Mouse (Mus musculus) MEL (cell line): ENCODE measurements around the gene Cox6a2. TPM values are rescaled to one million over a fixed set of nuclear protein-coding genes. Genes with fewer than 3 reads are reported as not detected.

Experiments used
- DNase-seq: peaks from one replicate; pipeline ENCODE4 v3.0.0; 2011; ENCODE audit warnings: low read depth, low spot score
- H3K27ac ChIP-seq: 2 replicates; pipeline ENCODE4 v1.5.1; 2012; ENCODE audit warnings: low read depth, mild to moderate bottlenecking, control low read depth, low read length, moderate library complexity; ENCODE audit not compliant: control insufficient read depth
- H3K27me3 ChIP-seq, 2 experiments: fragments of 150-350 bp in 1 of 2; sonication (generic) in 1 of 2; 2 replicates each; pipeline ENCODE4 v1.6.1; 2012; ENCODE audit warnings: low read length in 2 of 2, mild to moderate bottlenecking in 2 of 2, improper control_type of control experiment in 1 of 2, moderate library complexity in 1 of 2; ENCODE audit not compliant: insufficient read depth in 2 of 2, control insufficient read depth in 1 of 2
- H3K36me3 ChIP-seq, 2 experiments: 2 replicates each; pipeline ENCODE4 v1.6.1; 2012 to 2014; ENCODE audit warnings: low read length in 2 of 2, improper control_type of control experiment in 1 of 2, inconsistent platforms in 1 of 2, mild to moderate bottlenecking in 1 of 2; ENCODE audit not compliant: insufficient read depth in 2 of 2, control insufficient read depth in 1 of 2
- H3K4me1 ChIP-seq, 2 experiments: fragments of 150-350 bp in 1 of 2; sonication (generic) in 1 of 2; 2 replicates each; pipeline ENCODE4 v1.6.1; 2012; ENCODE audit warnings: low read length in 2 of 2, improper control_type of control experiment in 1 of 2, mild to moderate bottlenecking in 1 of 2; ENCODE audit not compliant: insufficient read depth in 2 of 2, control insufficient read depth in 1 of 2
- H3K4me3 ChIP-seq, 2 experiments: fragments of 150-350 bp in 1 of 2; sonication (generic) in 1 of 2; 2 replicates each; pipeline ENCODE4 v1.5.1; 2012; ENCODE audit warnings: low read depth in 2 of 2, low read length in 2 of 2, mild to moderate bottlenecking in 2 of 2, moderate library complexity in 2 of 2, control low read depth in 1 of 2, improper control_type of control experiment in 1 of 2; ENCODE audit not compliant: control insufficient read depth in 1 of 2, insufficient read depth in 1 of 2
- H3K79me2 ChIP-seq: 2 replicates; pipeline ENCODE4 v1.6.1; 2012; ENCODE audit warnings: mild to moderate bottlenecking, low read length, moderate library complexity; ENCODE audit not compliant: control insufficient read depth, poor library complexity, insufficient read depth
- H3K9ac ChIP-seq: 2 replicates; pipeline ENCODE4 v1.6.1; 2012; ENCODE audit warnings: low read depth, mild to moderate bottlenecking, control low read depth, low read length, moderate library complexity; ENCODE audit not compliant: control insufficient read depth, poor library complexity, severe bottlenecking
- H3K9me3 ChIP-seq: fragments of 150-350 bp; sonication (generic); replicated peaks from 2 replicates; pipeline ENCODE4 v1.6.1; 2012; ENCODE audit warnings: mild to moderate bottlenecking, low read length, improper control_type of control experiment, moderate library complexity; ENCODE audit not compliant: insufficient read depth
- CHD1 ChIP-seq: IDR thresholded peaks from 2 replicates; pipeline ENCODE4 v1.6.1; 2012; ENCODE audit warnings: low read depth, mild to moderate bottlenecking, inconsistent platforms, low read length, improper control_type of control experiment
- EP300 ChIP-seq, 2 experiments: IDR thresholded peaks; 2 replicates each; pipeline ENCODE4 v1.6.1; 2011; ENCODE audit warnings: improper control_type of control experiment in 2 of 2, low read length in 2 of 2, low read depth in 1 of 2, mild to moderate bottlenecking in 1 of 2
- GATA1 ChIP-seq: IDR thresholded peaks from 2 replicates; pipeline ENCODE4 v1.6.1; 2011; ENCODE audit warnings: low read depth, low read length, improper control_type of control experiment
- MAFK ChIP-seq: IDR thresholded peaks from 2 replicates; pipeline ENCODE4 v1.6.1; 2011; ENCODE audit warnings: low read depth, mild to moderate bottlenecking, low read length, improper control_type of control experiment, borderline replicate concordance
- MXI1 ChIP-seq: IDR thresholded peaks from 2 replicates; pipeline ENCODE4 v1.6.1; 2011; ENCODE audit warnings: mild to moderate bottlenecking, low read depth, low read length, improper control_type of control experiment
- RAD21 ChIP-seq: IDR thresholded peaks from 2 replicates; pipeline ENCODE4 v1.6.1; 2011; ENCODE audit warnings: mild to moderate bottlenecking, low read depth, low read length, improper control_type of control experiment
- SIN3A ChIP-seq: IDR thresholded peaks from 2 replicates; pipeline ENCODE4 v1.6.1; 2012; ENCODE audit warnings: low read length, improper control_type of control experiment, inconsistent platforms
- TAL1 ChIP-seq: IDR thresholded peaks from 2 replicates; pipeline ENCODE4 v1.6.1; 2012; ENCODE audit warnings: mild to moderate bottlenecking, inconsistent platforms, low read length, moderate library complexity, mixed read lengths
- UBTF ChIP-seq: IDR thresholded peaks from 2 replicates; pipeline ENCODE4 v1.6.1; 2012; ENCODE audit warnings: low read depth, mild to moderate bottlenecking, inconsistent platforms, low read length, improper control_type of control experiment, moderate library complexity, borderline replicate concordance; ENCODE audit not compliant: insufficient read depth
- ZC3H11A ChIP-seq: IDR thresholded peaks from 2 replicates; pipeline ENCODE4 v1.6.1; 2012; ENCODE audit warnings: low read depth, mild to moderate bottlenecking, inconsistent platforms, low read length, improper control_type of control experiment
- ZKSCAN1 ChIP-seq: IDR thresholded peaks from 2 replicates; pipeline ENCODE4 v1.6.1; 2012; ENCODE audit warnings: low read depth, mild to moderate bottlenecking, inconsistent platforms, low read length, improper control_type of control experiment, moderate library complexity
- ZNF384 ChIP-seq: IDR thresholded peaks from 2 replicates; pipeline ENCODE4 v1.6.1; 2012; ENCODE audit warnings: low read depth, mild to moderate bottlenecking, inconsistent platforms, low read length, improper control_type of control experiment
- polyA plus RNA-seq, 2 experiments: library from polyadenylated mRNA; stranded (reverse) in 1 of 2; unstranded in 1 of 2; fragments of >175 nt in 1 of 2; fragments of >200 nt in 1 of 2; gene quantifications; 2 replicates each; pipeline versions ENCODE4 v1.2.1 to v1.2.4; 2012; ENCODE audit warnings: low replicate concordance in 2 of 2, low read depth in 1 of 2; ENCODE audit not compliant: insufficient read length in 2 of 2, insufficient read depth in 1 of 2, missing spikeins in 1 of 2
- total RNA-seq: library from RNA; depleted of rRNA; stranded (reverse); fragments of 300-350 nt; gene quantifications from 2 replicates; pipeline ENCODE4 v1.2.3, GENCODE M21; 2012

Gene Cox6a2
- total and polyA plus RNA-seq, 3 experiments, result 2.9 to 18.2 TPM; not detected in 1

DNA sequence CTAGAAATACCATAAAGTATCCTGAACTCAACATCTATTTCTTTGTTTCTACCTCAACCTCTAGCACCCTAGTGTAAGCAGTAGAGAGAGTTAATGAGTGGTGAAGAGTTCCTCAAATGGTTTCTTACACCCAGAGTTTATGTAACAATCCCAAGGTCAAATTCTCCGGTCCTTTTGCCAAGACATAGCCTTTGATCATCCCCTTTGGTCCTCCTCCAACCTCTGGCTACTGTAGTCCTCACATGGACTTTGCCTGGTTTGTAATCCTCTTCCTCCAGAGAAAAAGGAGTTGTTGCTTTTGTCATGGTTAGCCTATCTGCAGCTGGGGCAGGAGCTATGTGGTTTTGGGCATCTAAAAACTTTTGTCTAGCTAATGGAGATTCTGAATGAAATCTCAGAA lies 29.3 kb upstream of the Cox6a2 start:
- no peak for DNase-seq
- peaks cover 0 to 11% of the 10 kb centered on the region in 2 experiments; a peak in 3 of 4 replicates for H3K4me1 ChIP-seq
- TF ChIP-seq ZKSCAN1 (no peak), UBTF (no peak), GATA1 (no peak)
- H3K27ac ChIP-seq, result no peak overlapping the region
- no peak overlapping the region for H3K4me3 ChIP-seq
- no peaks in the 10 kb centered on the region for H3K9me3 ChIP-seq
- peaks cover 0 to 7% of the 10 kb centered on the region in 2 experiments; a peak in 2 of 4 replicates for H3K36me3 ChIP-seq
- no peaks in the 10 kb centered on the region for H3K27me3 ChIP-seq
- no peak overlapping the region for H3K9ac ChIP-seq
- peaks cover 6% of the 10 kb centered on the region for H3K79me2 ChIP-seq

- TF ChIP-seq SIN3A (no peak), ZNF384 (no peak), RAD21 (no peak), MAFK (no peak), ZC3H11A (no peak), TAL1 (no peak), EP300 (IDR thresholded peaks at IDR 0.05; ENCODE audit: low read depth in 1 of 2, low read length in 2 of 2) (no peak)
- peaks cover 0 to 11% of the 10 kb centered on the region in 2 experiments; a peak in 3 of 4 replicates for H3K4me1 ChIP-seq
- peak; percentile 62 for DNase-seq
- H3K27ac ChIP-seq, result no peak overlapping the region
- no peak overlapping the region for H3K4me3 ChIP-seq
- H3K79me2 ChIP-seq, result peaks cover 6% of the 10 kb centered on the region
- H3K36me3 ChIP-seq, result peaks cover 0 to 7% of the 10 kb centered on the region in 2 experiments; a peak in 2 of 4 replicates
- H3K9me3 ChIP-seq, result no peaks in the 10 kb centered on the region
- H3K27me3 ChIP-seq, result no peaks in the 10 kb centered on the region; a peak in 1 of 4 replicates
- no peak overlapping the region for H3K9ac ChIP-seq
Measured at GRCm38 (mm10) chr7:128234796-128235195, 28.6 kb upstream of the Cox6a2 start.

- Histone ChIP-seq H3K9me3 (no peaks in the 10 kb centered on the region), H3K9ac (no peak overlapping the region), H3K27ac (no peak overlapping the region), H3K36me3 (no peaks in the 10 kb centered on the region), H3K4me1 (peaks cover 0 to 2% of the 10 kb centered on the region in 2 experiments; a peak in 3 of 4 replicates), H3K27me3 (peaks cover 0 to 5% of the 10 kb centered on the region in 2 experiments; a peak in 3 of 4 replicates), H3K79me2 (no peaks in the 10 kb centered on the region), H3K4me3 (no peak overlapping the region)
- DNase-seq, result peak; percentile 89
- TF ChIP-seq CHD1 (no peak), MXI1 (peak; percentile 97), SIN3A (peak; percentile 99)
Measured at GRCm38 (mm10) chr7:128231741-128232140, 25.6 kb upstream of the Cox6a2 start.
